Mouse (Mus musculus): Measurements from ENCODE around the gene Nfe2l1. TPM values are rescaled to one million over a fixed set of nuclear protein-coding genes. Genes with fewer than 3 reads are reported as not detected.

Nfe2l1 gene
- 89.3 TPM for polyA plus RNA-seq (2012; fragmentation: generic; extraction: Trizol)
- long read RNA-seq, experiment 1, full-length matches to known transcripts, result 8 of 57 reads
- long read RNA-seq, experiment 1, partial matches to known transcripts, result 6 of 57 reads
- long read RNA-seq, experiment 1, other reads (novel, unspliced or antisense), result 43 of 57 reads
- long read RNA-seq, experiment 2, full-length matches to known transcripts, result 222 of 321 reads
- long read RNA-seq, experiment 2, partial matches to known transcripts, result 12 of 321 reads
- long read RNA-seq, experiment 2, other reads (novel, unspliced or antisense), result 87 of 321 reads

GRCm38 (mm10) chr11:96829813-96830538 lies at the start of gene Nfe2l1:
Nfe2l1 (minus strand) TSS chr11:96829968.
- peaks cover 44% of the 10 kb centered on the region for H3K79me2 ChIP-seq (ENCODE audit: control insufficient read depth, insufficient read depth)
- H3K27me3 ChIP-seq (ENCODE audit: control insufficient read depth, insufficient read depth, insufficient read length), result no peaks in the 10 kb centered on the region
- H3ac ChIP-seq (ENCODE audit: control insufficient read depth, insufficient read length, low read depth), result peak within 1 kb of the TSS; percentile 93
- H3K79me3 ChIP-seq (ENCODE audit: low read depth), result peaks cover 43% of the 10 kb centered on the region
- H3K36me3 ChIP-seq (ENCODE audit: control insufficient read depth, insufficient read depth), result peaks cover 25% of the 10 kb centered on the region
- TF ChIP-seq MYOD1 (IDR thresholded peaks at IDR 0.05; ENCODE audit: control insufficient read depth, insufficient read length, low read depth) (no peak), MYOG (IDR thresholded peaks at IDR 0.05; ENCODE audit: control insufficient read depth, extremely low read depth, insufficient read length) (no peak), MAX (IDR thresholded peaks at IDR 0.05) (peak; percentile 89), USF1 (IDR thresholded peaks at IDR 0.05; ENCODE audit: low read depth) (peak; percentile 27)
- peak within 1 kb of the TSS; percentile 78 for H3K4me3 ChIP-seq (ENCODE audit: insufficient read depth, poor library complexity, severe bottlenecking)

GRCm38 (mm10) chr11:96879359-96879758 lies 49.6 kb upstream of the Nfe2l1 start:
- H3K27me3 ChIP-seq (ENCODE audit: control insufficient read depth, insufficient read depth, insufficient read length), result no peaks in the 10 kb centered on the region
- H3K4me3 ChIP-seq (ENCODE audit: insufficient read depth, poor library complexity, severe bottlenecking), result no peak overlapping the region
- no peak overlapping the region for H3ac ChIP-seq (ENCODE audit: control insufficient read depth, insufficient read length, low read depth)
- H3K79me2 ChIP-seq (ENCODE audit: control insufficient read depth, insufficient read depth), result no peaks in the 10 kb centered on the region
- no peak for TF ChIP-seq USF1 (IDR thresholded peaks at IDR 0.05; ENCODE audit: low read depth)
- no peak for TF ChIP-seq MYOD1 (IDR thresholded peaks at IDR 0.05; ENCODE audit: control insufficient read depth, insufficient read length, low read depth)
- TF ChIP-seq CEBPB (IDR thresholded peaks at IDR 0.05; ENCODE audit: low read depth), result no peak
- TF ChIP-seq FOSL1 (IDR thresholded peaks at IDR 0.05; ENCODE audit: insufficient read depth, low read length, poor library complexity, severe bottlenecking), result no peak
- no peak for TF ChIP-seq MYOG (IDR thresholded peaks at IDR 0.05; ENCODE audit: control insufficient read depth, extremely low read depth, insufficient read length)
- TF ChIP-seq CTCF (IDR thresholded peaks at IDR 0.05; ENCODE audit: control insufficient read depth, insufficient read depth, insufficient read length), result no peak
- no peak for TF ChIP-seq MAX (IDR thresholded peaks at IDR 0.05)
- no peaks in the 10 kb centered on the region for H3K79me3 ChIP-seq (ENCODE audit: low read depth)
- no peaks in the 10 kb centered on the region for H3K36me3 ChIP-seq (ENCODE audit: control insufficient read depth, insufficient read depth)

GRCm38 (mm10) chr11:96878715-96879114 lies 48.9 kb upstream of the Nfe2l1 start:
- Histone ChIP-seq H3K27me3 (ENCODE audit: control insufficient read depth, insufficient read depth, insufficient read length) (no peaks in the 10 kb centered on the region), H3K79me3 (ENCODE audit: low read depth) (no peaks in the 10 kb centered on the region), H3ac (ENCODE audit: control insufficient read depth, insufficient read length, low read depth) (no peak overlapping the region), H3K79me2 (ENCODE audit: control insufficient read depth, insufficient read depth) (no peaks in the 10 kb centered on the region), H3K36me3 (ENCODE audit: control insufficient read depth, insufficient read depth) (no peaks in the 10 kb centered on the region), H3K4me3 (ENCODE audit: insufficient read depth, poor library complexity, severe bottlenecking) (no peak overlapping the region)
- TF ChIP-seq MYOD1 (IDR thresholded peaks at IDR 0.05; ENCODE audit: control insufficient read depth, insufficient read length, low read depth) (no peak), CTCF (IDR thresholded peaks at IDR 0.05; ENCODE audit: control insufficient read depth, insufficient read depth, insufficient read length) (no peak), MAX (IDR thresholded peaks at IDR 0.05) (no peak), USF1 (IDR thresholded peaks at IDR 0.05; ENCODE audit: low read depth) (no peak), FOSL1 (IDR thresholded peaks at IDR 0.05; ENCODE audit: insufficient read depth, low read length, poor library complexity, severe bottlenecking) (no peak), MYOG (IDR thresholded peaks at IDR 0.05; ENCODE audit: control insufficient read depth, extremely low read depth, insufficient read length) (no peak), CEBPB (IDR thresholded peaks at IDR 0.05; ENCODE audit: low read depth) (no peak)

- H3K79me3 ChIP-seq (ENCODE audit: low read depth), result no peaks in the 10 kb centered on the region
- no peaks in the 10 kb centered on the region for H3K36me3 ChIP-seq (ENCODE audit: control insufficient read depth, insufficient read depth)
- no peak for TF ChIP-seq MYOG (IDR thresholded peaks at IDR 0.05; ENCODE audit: control insufficient read depth, extremely low read depth, insufficient read length)
- TF ChIP-seq CEBPB (IDR thresholded peaks at IDR 0.05; ENCODE audit: low read depth), result no peak
- no peak for TF ChIP-seq MYOD1 (IDR thresholded peaks at IDR 0.05; ENCODE audit: control insufficient read depth, insufficient read length, low read depth)
- no peak for TF ChIP-seq MAX (IDR thresholded peaks at IDR 0.05)
- no peak for TF ChIP-seq FOSL1 (IDR thresholded peaks at IDR 0.05; ENCODE audit: insufficient read depth, low read length, poor library complexity, severe bottlenecking)
- no peak for TF ChIP-seq USF1 (IDR thresholded peaks at IDR 0.05; ENCODE audit: low read depth)
- no peak for TF ChIP-seq CTCF (IDR thresholded peaks at IDR 0.05; ENCODE audit: control insufficient read depth, insufficient read depth, insufficient read length)
- H3K79me2 ChIP-seq (ENCODE audit: control insufficient read depth, insufficient read depth), result no peaks in the 10 kb centered on the region
- no peak overlapping the region for H3ac ChIP-seq (ENCODE audit: control insufficient read depth, insufficient read length, low read depth)
- H3K4me3 ChIP-seq (ENCODE audit: insufficient read depth, poor library complexity, severe bottlenecking), result no peak overlapping the region
- no peaks in the 10 kb centered on the region for H3K27me3 ChIP-seq (ENCODE audit: control insufficient read depth, insufficient read depth, insufficient read length)
Measured at GRCm38 (mm10) chr11:96877071-96877470, 47.3 kb upstream of the Nfe2l1 start.

- no peak for TF ChIP-seq USF1 (IDR thresholded peaks at IDR 0.05; ENCODE audit: low read depth)
- no peak for TF ChIP-seq CTCF (IDR thresholded peaks at IDR 0.05; ENCODE audit: control insufficient read depth, insufficient read depth, insufficient read length)
- TF ChIP-seq MYOG (IDR thresholded peaks at IDR 0.05; ENCODE audit: control insufficient read depth, extremely low read depth, insufficient read length), result no peak
- no peak for TF ChIP-seq CEBPB (IDR thresholded peaks at IDR 0.05; ENCODE audit: low read depth)
- no peak for TF ChIP-seq FOSL1 (IDR thresholded peaks at IDR 0.05; ENCODE audit: insufficient read depth, low read length, poor library complexity, severe bottlenecking)
- no peak for TF ChIP-seq MYOD1 (IDR thresholded peaks at IDR 0.05; ENCODE audit: control insufficient read depth, insufficient read length, low read depth)
- no peak for TF ChIP-seq MAX (IDR thresholded peaks at IDR 0.05)
Measured at GRCm38 (mm10) chr11:96876300-96877040, 46.7 kb upstream of the Nfe2l1 start.

More at GRCm38 (mm10) chr11:96876300-96877040, 46.7 kb upstream of the Nfe2l1 start:
- H3K79me2 ChIP-seq (ENCODE audit: control insufficient read depth, insufficient read depth), result no peaks in the 10 kb centered on the region
- no peak overlapping the region for H3ac ChIP-seq (ENCODE audit: control insufficient read depth, insufficient read length, low read depth)
- H3K36me3 ChIP-seq (ENCODE audit: control insufficient read depth, insufficient read depth), result no peaks in the 10 kb centered on the region
- no peaks in the 10 kb centered on the region for H3K27me3 ChIP-seq (ENCODE audit: control insufficient read depth, insufficient read depth, insufficient read length)
- no peak overlapping the region for H3K4me3 ChIP-seq (ENCODE audit: insufficient read depth, poor library complexity, severe bottlenecking)
- no peaks in the 10 kb centered on the region for H3K79me3 ChIP-seq (ENCODE audit: low read depth)
